Mouse (Mus musculus): Measurements from ENCODE around the gene Cdc123.

GRCm38 (mm10) chr2:5789625-5790160, 55.3 kb downstream of the Cdc123 start:
- TF ChIP-seq CTCF (IDR thresholded peaks at IDR 0.05) (no peak), POLR2A (IDR thresholded peaks at IDR 0.05; ENCODE audit: insufficient read depth, low read depth, low read length) (no peak)
